Mouse (Mus musculus) ovary, adult 18-20 months (tissue): ENCODE measurements around the gene D1Ertd622e.

Experiments used
- DNase-seq: peaks from one replicate; pipeline ENCODE4 v3.0.0; 2022; ENCODE audit warnings: low spot score, mixed read lengths

The D1Ertd622e gene

DNA sequence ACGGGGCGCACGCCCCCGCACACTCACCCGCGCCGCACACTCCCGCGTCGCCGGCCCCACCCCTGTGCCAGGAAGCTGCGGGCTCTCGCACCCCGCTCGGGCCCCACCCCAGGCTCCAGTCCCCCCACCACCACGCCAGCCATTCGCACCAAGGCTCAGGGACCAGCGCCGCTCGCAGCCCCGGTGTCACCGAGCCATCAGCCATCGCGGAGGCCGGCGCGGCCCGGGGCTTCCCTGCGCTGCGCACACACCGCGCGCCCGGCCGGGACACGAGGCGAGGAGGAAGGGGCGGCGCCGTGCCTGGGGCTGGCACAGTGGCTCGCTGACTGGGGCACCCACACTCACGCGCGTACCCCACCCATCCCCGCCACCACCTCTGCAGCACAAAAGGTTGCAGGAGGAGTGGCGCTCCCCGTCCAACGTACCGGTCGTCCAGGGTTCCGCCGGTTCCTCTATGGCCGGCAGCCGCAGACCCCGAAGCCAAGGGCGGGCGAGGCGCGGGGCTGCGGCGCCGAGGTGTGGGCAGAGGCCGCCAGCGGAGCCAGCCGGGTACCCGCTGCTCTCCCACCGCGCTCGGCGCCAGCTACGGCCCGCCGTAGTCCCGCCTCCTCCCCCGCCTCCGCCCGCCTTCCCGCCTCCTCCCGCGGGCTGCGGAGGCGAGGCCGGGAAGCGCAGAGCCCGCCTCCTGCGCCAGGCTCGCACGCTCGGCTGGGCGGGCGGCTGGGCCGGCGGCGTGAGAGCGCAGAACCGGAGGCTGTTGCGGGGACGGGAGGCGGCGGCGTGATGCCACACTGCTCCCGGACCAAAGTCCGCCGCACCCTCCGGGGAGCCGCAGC is at the start of gene D1Ertd622e:
D1Ertd622e (minus strand) TSS at position 669 of the 836 bp plus-strand sequence.
- DNase-seq: peak; percentile 78

DNA sequence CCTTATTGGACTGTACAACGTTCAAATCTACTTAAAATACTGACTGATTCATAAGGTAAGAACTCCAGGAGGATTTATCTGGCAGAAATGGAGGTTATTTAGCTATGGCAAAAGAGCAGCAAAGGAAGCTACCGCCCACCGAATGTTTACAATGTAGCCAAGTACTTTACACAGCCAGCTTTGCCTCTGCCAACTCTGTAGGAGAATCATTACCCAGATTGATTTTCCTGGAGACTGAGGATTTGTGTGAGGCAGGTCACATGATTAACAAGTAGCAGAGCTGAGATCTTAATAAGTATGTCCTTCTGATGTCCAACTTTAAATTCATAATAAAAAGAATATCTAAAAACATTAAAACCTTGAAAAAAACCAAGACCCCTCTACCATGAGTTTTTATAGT is 48.6 kb upstream of the D1Ertd622e start:
- DNase-seq: no peak

DNA sequence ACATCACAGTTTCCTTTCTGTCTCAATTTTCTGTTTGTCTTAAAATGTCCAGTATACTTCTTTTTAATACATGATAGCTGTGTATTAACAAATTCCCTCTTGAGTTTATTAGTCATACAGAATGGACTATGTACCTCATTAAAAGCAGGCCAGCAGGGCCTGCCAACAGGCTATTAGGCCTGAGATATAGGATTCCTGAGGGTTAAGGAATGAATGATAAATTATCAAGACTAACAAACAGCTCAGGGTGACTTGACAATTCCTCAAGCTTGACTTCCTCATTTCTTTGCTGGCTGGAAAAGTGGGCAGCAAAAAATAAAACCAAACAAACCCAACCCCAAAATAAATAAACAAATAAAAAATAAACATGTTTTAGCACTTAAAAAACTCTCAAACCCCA is 43.5 kb upstream of the D1Ertd622e start:
- DNase-seq: no peak

DNA sequence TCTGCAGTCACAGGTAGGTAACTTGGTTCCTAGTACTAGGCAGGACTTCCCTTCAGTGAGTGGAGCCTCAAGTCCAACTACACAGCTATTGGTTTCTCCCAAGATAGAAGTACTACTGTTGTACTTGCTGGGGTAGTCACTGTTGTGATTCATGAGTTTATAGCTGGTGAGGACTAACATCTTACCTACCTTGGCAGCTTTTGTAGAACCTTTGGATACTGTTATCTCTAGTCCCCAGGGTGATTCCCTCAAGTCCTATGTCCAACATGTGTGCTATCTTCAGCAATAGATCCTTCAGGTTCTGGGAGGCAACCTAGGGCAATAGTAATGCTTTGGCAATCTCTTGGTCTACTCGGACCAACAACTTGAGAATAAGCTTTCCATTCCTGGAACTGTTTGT is 42.8 kb upstream of the D1Ertd622e start:
- no peak for DNase-seq

DNA sequence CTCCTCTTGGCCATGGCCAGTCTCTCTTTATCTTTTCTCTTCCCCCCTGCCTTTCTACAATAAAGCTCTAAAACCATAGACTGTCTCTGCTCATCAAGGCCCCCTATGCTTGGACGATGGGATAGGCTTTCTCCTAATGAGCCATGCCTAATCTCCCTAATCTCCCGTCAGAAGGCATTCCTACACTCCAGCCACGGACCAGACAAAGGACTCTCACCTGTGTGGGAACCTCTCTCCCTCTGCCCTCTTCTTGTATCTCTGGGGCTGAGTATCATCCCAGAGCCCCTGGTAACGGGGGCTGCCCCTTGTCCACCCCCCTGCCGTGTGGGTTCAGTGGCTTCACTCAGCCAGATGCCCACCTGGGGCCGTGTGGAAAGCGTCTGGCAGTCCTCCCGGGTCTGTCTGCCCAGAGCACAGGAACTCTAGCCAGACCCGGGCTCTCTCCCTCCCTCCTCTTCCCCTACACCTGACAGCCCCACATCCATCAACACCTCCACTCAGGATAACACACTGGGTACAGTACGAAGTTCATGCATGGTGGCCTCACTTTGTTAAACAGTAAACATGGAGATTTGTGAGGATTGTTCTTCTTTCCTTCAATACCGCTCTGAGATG is 37.2 kb upstream of the D1Ertd622e start:
- no peak for DNase-seq

DNA sequence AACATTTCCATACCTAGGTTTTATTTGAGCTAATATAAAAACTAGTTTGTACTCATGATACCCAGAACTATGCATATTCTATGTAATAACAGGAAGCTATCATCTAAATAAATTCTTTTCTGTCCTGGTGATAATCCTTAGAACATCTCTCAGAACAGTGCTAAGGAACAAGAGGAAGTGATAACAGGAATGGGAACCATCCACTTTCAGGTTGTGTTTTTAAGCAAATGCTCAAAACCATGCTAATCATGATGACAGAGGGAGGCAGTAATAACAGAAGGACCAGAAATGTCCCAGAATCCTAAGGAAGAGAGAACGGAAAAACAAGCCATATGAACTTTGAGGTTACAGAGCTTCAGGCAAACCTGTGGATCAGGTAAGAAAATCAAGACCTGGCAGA is 35.4 kb upstream of the D1Ertd622e start:
- DNase-seq: no peak

DNA sequence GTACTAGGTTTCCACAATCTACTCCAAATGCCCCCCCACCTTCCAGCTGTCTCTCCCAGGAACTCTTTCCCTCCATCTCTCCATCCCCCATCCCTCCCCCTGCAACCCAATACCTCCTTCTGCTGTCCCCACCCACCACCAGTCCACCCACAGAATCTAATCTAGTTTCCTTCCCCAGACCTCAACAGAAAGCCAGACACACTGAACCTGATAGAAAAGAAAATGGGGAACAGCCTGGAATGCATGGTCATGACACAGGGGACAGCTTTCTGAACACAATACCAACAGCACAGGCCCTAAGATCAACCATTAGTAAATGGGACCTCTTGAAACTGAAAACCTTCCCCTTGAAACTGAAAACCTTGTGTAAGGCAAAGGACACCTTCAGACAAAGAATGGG is 32.0 kb upstream of the D1Ertd622e start:
- DNase-seq: no peak

DNA sequence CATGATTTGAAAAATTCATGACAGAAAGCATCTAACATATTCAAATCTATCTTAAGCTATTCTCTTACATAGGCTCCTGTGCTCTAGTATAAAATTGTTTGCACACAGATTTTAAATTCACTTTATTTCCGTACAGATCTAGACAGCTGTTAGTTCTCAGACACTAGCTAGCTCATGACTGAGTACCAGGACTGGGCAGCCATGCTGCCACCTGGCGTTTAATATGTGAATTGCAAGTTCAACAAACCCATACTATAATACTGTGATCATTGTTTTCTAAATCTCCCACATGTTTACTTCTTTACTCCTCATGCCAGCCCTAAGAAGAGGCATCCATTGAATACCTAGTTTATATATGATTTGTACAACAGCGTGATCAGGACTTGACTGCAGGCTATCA is 26.9 kb upstream of the D1Ertd622e start:
- no peak for DNase-seq

DNA sequence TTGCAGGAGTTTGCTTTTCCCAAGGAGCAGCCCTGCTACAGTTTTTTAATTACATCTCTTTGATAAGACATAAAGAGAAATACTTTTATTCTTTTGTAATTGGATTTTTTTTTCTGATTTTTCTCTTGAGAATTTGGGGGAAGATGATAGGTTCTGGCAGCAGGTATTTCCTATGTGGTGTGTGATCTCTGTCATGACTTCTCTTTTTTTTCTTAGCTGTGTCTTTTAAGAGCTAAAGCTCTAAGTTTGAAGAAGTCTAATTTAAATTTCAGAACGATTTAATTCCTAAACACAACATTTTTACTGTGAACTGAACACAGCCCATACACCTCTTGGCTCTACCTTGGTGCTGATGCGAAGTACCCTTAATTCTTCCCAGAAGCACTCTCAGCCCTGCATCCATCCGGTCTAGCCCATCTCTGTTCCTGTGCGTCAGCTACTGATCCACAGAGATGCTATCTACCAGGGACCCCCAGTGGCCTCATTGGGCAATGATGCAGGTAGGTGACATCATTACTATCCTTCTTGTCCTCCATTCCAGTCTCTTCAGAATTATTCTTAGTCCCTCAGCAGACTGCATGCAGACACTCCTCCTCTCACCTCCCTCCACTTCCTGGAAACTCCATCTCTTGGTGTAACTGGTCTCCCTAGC is 14.8 kb upstream of the D1Ertd622e start:
- no peak for DNase-seq

DNA sequence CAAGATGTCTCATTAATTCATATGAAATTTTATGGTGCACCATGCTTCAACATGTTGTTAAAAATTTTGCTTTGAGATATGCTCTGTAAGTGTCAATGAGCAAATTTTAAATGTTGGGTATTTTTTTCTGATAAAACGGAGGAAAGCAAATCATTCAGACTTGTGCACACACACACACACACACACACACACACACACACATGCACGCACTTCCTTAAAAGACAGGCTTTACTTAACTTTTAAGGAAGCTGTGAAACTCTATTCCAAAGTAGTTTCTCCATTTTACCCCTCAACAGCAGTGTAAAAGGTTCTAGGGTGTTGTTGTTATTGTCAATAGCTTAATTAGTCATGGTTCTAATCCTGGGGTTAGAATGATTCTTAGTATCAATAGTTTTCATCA is 14.2 kb upstream of the D1Ertd622e start:
- DNase-seq: no peak

DNA sequence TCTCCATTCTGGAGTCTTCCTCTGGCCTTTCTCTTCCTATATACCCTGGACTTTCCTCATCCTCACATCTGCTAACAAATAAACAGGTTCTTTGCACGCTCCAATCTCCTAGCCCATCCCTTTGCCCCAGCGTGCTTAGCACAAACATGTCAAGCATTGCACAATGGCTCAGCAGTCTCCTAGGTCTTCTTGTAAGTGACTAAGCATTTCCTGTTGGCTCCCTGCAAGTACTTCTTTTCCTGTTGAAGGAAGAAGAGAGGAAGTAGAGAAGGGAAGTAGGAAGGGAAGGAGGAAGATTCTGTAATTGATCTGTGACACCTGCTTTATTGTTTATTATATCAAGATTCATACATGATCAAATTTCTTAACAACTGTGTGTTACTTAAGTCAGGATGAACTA is 11.0 kb upstream of the D1Ertd622e start:
- no peak for DNase-seq

DNA sequence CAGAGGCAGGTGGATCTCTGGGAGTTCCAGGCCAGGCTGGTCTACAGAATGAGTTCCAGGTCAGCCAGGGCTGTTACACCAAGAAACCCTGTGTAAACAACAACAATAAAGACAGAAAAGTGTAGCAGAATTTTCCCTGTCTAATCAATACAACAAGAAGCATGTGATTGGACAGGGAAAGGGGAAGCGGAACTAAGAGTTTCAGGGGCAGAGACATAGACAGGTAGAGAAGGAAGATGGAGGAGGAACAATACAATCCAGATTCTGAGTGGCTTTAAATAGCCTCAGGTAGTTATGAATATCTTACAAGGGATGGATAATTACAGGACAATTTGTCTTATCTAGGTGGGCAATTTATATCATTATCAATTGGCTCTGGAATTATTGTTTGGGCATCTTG is 5.4 kb upstream of the D1Ertd622e start:
- DNase-seq: no peak

DNA sequence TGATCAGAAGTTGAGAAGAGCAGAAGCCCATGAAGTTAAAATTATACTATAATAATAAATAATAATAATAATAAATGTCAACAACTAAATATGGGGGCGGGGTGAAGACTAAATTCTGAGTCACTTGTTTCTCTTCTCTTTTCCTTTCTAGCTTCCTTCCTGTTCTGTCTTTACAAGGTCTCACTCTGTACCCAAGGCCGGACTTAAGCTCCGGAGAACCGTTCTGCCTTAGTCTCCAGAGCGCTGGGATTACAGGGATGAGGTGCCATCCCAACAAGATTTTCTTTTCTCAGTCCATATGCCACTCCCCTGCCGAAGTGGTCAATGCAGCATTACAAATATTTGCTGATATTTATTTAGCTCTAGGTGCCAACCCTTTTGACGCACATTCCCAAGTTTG is 450 bp upstream of the D1Ertd622e start:
- no peak for DNase-seq

DNA sequence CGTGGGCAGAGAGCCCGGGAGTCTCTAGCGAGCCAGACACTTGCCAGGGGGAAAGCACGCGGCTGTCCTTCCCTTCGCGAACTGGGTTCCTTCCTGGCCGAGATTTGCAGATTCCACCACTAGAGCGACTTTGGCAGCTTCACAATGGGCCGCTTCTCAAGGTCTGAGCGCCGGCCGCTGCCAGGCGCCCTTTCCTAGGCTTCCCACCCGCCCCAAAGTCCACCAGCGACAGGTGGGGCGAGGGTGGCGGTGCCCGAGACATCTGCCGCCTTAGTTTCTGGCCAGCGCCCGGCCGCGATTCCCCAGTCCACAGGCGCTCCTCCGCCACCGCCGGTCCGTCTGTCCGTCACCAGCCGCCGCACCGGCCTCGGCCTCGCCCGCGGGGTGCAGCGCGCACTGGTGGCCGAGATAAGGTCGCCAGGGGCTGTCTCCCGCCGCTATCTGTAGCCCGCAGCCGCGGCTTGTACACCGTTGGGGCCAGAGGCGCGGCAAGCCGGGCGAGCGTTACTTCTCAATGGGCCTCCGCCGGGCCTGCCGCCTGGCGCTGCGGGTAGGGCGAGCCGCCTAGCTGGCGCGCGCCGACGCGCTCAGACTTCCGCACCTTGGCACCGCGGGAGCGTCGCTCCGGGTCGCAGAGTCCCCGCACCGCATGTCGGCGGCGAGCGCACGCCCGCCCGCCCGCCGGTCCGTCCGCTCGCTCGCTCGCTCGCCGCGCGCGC is 1.0 kb downstream of the D1Ertd622e start:
- DNase-seq: peak; percentile 62

DNA sequence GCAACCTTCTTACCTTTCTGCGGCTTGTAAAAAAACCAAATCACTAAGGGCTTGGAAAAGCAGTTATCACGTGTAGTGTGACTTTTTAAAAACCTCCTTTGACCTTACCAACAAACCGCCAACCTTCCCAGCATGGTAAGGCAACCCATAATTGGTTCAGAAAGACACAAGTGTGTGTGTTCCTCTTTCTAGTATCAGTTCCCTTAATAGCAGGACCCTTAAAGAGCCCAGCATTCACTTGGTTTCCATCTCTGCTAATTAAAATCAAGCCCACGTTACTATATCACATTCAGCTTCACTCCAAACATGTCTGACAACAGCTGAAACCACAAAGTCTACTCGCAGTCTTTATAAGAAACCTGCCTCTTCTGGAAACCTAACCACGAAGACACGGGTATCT is 2.5 kb downstream of the D1Ertd622e start:
- DNase-seq: no peak

DNA sequence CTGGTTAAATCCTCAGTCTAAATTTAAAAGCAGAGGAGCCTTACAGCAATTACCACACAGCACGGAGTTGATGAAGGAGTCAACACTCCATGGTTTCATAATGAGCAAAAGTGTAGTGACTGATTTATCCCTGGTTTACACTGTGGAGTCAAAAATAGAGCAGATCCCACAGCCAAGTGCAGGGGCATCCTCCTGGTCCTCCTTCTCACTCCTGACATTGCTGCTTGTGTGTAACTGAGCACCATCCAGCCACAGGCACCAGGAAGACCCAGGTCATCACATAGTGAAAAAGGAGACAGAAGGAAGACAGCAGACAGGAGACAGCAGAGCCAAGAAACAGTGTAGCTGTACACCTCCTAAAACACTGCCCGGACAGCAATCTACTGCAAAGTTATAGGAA is 4.1 kb downstream of the D1Ertd622e start:
- DNase-seq: no peak

DNA sequence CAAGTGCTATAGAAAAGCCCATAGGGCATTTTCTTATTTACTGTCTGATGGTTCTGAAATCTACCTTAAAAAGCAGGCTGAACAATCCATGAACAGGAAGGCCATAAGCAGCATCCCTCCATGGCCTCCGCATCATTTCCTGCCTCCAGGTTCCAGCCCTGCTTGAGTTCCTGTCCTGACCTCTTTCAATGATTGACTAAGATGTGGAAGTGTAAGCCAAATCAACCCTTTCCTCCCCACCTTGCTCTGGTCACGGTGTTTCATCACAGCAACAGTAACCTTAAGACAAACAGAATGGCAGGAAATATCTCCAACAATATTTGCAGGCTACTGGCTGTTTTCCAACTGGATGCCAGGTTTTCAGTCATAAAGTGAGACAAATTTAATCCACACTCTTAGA is 4.7 kb downstream of the D1Ertd622e start:
- DNase-seq: no peak

DNA sequence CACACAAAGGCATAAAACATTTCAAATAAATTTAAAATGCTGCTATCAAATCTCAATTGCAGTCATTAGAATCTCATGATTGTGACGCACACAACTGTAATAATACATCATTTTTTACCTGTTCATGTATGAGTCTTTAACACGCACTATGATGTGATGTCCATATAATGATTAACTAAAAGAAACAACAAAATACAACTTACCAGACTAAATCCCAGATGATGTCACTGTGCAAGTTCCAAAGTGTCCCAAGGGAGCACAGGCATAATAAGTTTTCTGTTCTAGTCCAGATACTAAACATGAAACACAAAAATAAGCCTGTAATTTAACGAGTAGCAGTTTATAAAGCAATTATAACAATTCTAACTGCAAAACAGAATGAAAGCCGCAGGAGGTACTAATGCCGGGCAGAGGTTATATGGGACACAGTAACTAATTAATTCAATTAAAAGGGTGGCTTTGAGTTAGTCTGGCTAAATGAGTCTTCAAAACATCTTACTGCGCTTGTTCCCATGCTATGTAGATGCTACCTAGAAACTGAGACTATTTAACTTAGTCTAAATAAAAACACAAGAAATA is 7.4 kb downstream of the D1Ertd622e start:
- no peak for DNase-seq

DNA sequence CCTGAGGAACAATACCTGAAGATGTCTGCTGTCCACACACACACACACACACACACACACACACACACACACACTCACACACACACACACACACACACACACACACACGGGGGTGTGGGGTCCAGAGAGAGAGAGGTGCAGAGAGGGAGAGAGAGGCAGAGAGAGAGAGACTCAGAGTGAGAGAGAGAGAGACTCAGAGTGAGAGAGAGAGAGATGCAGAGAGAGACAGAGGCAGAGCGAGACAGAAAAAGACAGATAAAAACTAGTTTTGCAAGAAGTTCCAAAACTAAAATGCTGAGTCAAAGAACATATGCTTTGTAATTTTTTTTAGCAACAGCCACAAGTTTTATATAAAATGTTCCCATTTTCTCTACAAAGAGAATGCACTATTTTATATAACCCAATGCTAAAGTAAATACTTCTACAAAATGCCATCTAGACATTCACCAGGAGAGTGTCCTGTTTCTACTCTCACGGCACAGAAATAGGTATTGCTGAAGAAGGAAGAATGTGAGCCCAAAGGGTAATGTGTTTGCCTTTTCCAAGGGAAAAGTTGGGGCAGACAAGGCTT is 11.2 kb downstream of the D1Ertd622e start:
- DNase-seq: no peak

DNA sequence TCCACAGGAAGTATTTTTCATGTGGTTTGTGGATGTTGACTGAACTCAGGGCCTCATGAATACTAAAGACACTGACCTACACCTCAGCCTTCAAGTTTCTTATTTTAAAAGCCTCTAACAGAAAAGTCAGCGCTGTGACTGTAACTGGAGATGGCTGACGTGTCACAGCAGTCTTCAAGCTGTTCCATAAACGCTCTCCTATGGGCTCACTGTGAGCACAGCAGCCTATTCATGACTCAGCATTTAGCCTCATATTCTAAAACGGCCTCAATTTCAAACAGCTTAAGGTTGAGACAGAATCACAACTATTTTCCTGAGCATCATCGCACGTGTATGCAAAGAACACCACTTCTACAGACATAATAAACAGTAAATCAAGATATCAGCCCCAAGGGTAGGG is 11.8 kb downstream of the D1Ertd622e start:
- no peak for DNase-seq

DNA sequence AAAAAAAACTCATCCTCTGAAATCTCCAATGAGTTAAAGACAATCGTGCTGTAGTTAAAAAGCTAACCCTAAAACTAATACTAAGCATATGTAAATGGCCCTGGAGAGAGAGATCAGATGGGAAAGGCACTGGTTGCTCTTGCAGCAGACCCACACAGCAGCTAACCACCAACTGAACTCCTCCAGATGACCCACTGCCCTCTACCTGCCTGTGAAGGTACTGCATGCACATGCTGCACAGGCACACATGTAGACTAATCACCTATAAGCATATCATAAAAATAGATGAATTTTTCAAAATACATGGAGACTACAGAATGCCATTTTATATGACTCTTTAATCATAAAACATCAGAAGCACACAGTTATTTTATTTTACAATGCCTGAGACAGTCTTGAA is 14.8 kb downstream of the D1Ertd622e start:
- DNase-seq: no peak

DNA sequence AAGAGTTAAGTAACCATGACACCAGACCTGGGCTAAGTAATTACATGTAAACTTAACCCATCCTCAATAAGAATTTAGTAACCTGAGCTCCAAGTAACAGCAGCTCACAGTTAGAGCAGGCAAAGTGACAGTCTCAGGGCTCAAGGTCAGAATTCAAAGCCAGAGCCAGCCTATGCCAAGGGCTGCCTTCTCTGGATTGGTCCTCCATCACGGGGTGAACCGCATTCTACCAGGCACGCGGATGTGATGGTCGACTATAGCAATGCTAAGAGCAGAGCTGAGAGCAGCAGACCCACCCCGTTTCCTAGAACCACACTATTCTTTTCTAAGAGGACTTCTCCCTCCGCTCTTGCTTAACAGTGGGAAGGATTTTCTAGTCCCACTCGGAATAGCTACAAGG is 27.8 kb downstream of the D1Ertd622e start:
- DNase-seq: no peak
